Mouse (Mus musculus): ENCODE results near the gene Gpr55.
A peak's percentile ranks its signal among the peaks of the same experiment; 100 is the strongest.
"Not testable (repeated sequence)": the region's sequence is repeated elsewhere in the genome, so short reads cannot be mapped to it uniquely, and the experiment has no call there.

Gene Gpr55

DNA sequence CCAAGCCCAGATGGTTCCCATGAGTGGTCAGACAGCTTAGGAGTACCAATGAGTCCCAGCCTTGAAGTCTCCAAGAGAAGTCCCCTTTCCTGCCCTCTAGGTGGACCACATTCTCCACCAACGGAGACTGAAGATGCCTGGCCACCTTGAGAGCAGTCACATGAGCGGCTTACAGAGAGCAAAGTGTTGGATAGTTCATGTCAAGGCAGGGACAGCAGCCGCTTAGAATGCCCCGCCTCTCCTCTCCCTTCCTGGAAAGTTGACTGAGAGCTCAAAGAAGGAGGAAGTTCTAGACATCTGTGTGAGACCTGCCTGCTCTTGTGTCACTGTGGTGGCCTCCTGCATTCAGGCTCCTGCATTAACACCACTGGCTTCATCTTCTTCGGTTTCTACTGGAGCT is at the start of gene Gpr55:
Gpr55 (minus strand) TSS at position 135 of the 400 bp plus-strand sequence.
- no peak for DNase-seq (ENCODE audit: low read depth)

DNA sequence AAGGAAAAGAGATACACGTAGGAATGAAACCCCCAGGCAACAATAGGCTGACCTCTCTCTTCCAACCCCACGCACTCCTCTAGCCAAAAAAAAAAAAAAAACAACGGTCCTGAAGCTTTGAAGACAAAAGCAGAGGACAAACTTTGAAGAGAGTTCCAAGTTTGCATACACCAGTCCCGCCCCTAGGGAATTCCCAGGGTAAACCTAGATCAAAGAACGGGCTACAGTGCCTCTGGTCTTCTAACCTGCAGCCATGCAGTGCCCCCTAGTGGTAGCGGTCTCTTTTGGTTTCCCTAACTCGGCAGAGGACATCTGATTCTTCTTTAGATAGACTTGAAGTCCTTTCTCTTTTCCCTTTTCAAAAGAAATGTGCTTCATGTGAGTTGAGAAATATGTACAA is 47.0 kb upstream of the Gpr55 start:
- DNase-seq (ENCODE audit: low read depth), result peak; percentile 60

- DNase-seq (ENCODE audit: low read depth), result no peak
Measured at GRCm38 (mm10) chr1:86006040-86006439, 45.2 kb upstream of the Gpr55 start.

- no peak for DNase-seq (ENCODE audit: low read depth)
Measured at GRCm38 (mm10) chr1:86005540-86005939, 44.7 kb upstream of the Gpr55 start.

DNA sequence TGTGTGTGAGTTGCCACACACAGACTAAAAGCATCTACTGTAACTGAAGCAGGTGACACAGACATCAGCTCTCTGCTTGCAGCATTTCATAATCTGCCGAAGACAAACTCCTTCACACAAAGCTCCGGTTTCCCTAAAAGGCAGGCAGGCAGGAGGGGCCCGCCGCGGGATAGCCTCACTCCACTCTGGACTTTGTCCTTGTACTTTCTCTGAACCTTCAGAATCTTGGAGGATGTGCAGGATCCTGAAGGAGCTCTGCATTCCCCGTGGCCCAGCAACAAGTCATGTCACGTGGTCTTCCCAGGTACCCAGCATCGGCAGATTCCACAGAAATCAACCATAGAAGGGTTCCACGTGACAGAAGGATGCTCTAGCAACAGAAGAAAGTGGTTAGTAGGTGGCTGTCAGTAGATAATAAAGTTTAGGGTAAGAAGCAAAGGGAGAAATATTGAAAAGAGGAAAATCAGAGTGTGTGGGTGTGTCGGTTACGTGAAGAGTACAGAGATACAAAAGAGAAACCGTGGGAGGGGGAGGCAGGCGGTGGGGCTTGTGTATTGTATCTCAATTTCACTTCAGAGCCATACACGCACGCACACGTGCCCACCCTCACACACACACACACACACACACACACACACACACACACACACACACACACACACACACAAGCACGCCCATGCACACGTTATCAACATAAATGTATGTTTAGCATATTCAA is 39.2 kb upstream of the Gpr55 start:
- no peak for DNase-seq (ENCODE audit: low read depth)

GRCm38 (mm10) chr1:85998012-85998411 is 37.2 kb upstream of the Gpr55 start:
- no peak for DNase-seq (ENCODE audit: low read depth)

- DNase-seq (ENCODE audit: low read depth), result no peak
Measured at GRCm38 (mm10) chr1:85997221-85997620, 36.4 kb upstream of the Gpr55 start.

GRCm38 (mm10) chr1:85993541-85993940 is 32.7 kb upstream of the Gpr55 start:
- no peak for DNase-seq (ENCODE audit: low read depth)

DNA sequence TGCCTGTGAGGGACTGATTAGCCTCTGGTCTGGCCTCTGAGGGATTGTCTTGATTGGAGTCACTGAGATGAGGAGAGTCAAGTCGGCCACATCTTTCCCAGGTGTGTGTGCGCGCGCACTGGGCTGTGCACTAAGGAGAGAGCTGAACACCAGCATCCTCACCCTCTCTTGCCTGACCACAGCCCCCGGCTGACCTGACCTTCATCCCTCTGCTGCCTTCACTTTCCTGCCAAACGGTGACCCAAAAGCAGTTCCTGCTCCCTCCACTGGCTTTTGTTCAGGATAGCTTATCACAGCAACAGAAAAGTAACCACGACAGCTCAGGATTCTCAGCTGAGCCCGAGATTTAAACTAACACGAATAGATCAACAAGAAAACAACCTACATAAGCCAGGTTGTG is 31.4 kb upstream of the Gpr55 start:
- no peak for DNase-seq (ENCODE audit: low read depth)

GRCm38 (mm10) chr1:85988882-85989281 is 28.1 kb upstream of the Gpr55 start:
- DNase-seq (ENCODE audit: low read depth), result not testable (repeated sequence)

- no peak for DNase-seq (ENCODE audit: low read depth)
Measured at GRCm38 (mm10) chr1:85988351-85988750, 27.5 kb upstream of the Gpr55 start.

GRCm38 (mm10) chr1:85985784-85986183 is 25.0 kb upstream of the Gpr55 start:
- no peak for DNase-seq (ENCODE audit: low read depth)

DNA sequence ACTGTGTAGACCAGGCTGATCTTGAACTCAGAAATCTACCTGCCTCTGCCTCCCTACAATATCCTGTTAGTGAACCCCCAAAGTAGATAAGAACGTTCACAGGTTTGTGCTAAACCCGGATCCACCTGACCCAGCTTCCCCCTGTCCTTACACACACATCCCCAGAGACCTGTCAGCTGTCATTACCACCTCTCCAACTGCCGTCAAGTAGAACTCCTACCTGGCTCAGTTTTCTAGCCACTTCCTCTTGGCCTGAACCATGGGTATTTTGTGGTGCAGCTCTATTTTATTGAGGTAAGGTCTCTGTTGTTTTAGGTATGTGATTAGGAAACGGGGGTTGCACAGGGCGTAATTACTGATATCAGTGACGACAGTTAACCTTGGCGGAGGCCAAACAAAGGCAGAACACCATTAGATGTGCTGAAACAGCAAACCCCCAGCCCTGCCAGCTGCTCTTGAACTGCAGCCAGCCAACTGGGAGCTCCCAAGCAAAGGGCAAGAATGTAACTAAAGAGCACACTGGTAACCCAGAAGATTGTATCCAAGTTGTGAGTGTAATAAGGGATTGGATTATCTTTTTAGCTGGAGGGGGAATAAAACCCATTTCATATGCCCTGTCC is 21.0 kb upstream of the Gpr55 start:
- DNase-seq (ENCODE audit: low read depth), result no peak

GRCm38 (mm10) chr1:85977709-85978108 is 16.9 kb upstream of the Gpr55 start:
- DNase-seq (ENCODE audit: low read depth), result no peak

- DNase-seq (ENCODE audit: low read depth), result no peak
Measured at GRCm38 (mm10) chr1:85973468-85973877, 12.7 kb upstream of the Gpr55 start.

DNA sequence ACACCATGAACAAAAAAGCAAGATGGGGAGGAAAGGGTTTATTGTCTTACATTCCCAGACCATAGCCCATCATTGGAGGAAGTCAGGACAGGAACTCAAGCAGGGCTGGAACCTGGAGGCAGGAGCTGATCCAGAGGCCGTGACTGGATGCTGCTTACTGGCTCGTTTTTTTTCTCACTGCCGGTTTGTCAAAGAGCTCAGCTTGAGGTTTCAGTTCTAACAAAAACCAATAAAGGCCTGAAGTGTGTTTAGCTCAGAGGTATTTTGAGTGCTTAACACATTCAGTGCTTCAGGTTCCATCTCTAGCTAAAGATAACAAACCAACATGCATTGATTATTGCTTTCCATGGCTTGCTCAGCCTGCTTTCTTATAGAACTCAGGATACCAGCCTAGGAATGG is 11.5 kb upstream of the Gpr55 start:
- DNase-seq (ENCODE audit: low read depth), result no peak

DNA sequence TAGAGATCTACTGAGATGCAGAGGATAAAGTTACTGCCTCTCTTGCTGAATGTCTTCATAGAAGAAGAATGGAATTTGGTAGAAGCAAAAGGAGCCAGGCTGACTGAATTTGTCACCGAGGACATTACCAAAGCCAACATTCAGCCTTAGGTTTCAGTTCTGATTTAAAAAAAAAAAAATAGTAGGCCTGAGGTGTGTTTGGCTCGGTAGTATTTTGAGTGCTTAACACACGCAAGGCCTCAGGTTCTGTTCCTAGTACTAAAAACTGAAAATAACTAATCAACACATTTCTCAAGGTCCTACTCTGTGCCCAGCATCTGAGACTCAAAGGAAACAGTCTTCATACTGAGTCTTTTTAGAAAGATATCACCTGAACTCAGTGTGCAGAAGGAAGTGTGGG is 10.3 kb upstream of the Gpr55 start:
- no peak for DNase-seq (ENCODE audit: low read depth)

- DNase-seq (ENCODE audit: low read depth), result no peak
Measured at GRCm38 (mm10) chr1:85969519-85969918, 8.7 kb upstream of the Gpr55 start.

DNA sequence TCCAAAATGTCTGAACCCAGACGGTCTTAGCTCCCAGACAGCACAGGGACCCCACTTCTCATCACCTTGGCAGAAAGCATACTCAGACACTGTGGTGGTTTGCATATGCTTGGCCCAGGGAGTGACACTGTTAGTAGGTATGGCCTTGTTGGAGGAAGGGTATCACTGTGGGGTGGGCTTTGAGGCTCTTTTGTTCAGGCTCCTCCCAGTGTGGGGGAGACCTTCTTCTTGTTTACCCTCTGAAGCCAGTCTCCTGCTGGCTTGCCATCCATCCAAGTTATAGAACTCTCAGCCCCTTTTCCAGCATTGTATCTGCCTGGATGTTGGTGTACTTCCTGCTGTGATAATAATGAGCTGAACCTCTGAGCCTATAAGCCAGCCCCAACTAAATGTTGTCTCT is 8.3 kb upstream of the Gpr55 start:
- no peak for DNase-seq (ENCODE audit: low read depth)

- no peak for DNase-seq (ENCODE audit: low read depth)
Measured at GRCm38 (mm10) chr1:85965856-85966255, 5.0 kb upstream of the Gpr55 start.

DNA sequence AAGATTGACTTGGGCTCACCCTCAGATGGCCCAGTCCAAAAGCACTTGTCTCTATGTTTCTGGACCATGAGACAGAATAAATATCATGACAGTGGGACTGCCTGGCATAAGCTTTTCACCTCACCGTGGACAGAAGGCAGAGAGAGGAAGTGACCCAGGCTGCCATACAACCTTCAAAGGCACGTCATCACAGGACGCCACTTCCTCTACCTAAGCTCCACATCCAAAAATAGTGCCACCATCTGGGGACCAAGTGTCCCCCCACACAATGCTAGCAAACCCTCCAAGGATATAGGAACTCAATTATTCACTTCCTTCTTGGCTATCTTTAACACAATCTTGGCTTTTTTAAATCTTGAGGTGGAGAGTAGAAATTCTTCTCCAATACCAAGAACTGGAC is 1.3 kb upstream of the Gpr55 start:
- no peak for DNase-seq (ENCODE audit: low read depth)

- no peak for DNase-seq (ENCODE audit: low read depth)
Measured at GRCm38 (mm10) chr1:85959889-85960276, 924 bp downstream of the Gpr55 start.

DNA sequence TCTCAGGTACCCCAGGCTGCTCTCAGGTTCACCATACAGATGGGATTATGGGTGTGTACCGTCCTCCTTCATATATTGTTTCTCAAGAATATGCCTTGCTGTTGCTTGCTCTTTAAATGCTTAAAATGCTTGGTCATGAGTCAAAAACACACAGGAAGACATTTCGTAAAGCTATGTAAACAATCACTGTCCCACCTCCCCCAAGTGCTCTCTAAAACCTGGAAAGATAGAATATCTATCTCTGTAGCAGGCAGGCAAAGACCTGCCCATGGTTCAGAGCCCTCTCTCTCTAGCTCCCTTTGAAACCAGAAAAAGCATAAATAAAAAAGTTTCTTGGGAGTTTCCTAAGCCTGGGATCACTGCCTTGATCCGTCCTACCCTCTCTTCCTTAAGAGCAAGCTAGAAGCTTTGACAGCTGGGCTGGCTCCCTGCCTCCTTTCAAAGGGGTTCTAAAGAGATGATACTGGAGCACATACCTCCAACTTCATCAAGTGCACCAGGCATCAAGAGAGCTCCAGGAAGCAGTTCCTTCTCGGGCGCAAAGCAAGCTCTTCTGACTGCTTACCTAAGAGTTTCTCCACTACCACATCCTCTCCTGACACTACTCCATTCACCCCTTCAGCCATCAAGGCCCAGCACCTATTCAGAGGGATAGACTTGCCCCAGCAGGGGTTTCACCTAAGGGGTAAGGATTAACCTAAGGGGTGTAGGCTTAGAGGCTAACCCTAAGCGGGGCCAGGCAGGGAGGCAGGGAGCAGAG is 1.5 kb downstream of the Gpr55 start:
- DNase-seq (ENCODE audit: low read depth), result no peak
